In genomic region chr1:186474385-186474784, GRCm38 (mm10) we compare ENCODE assay signal across 15 mouse cellular contexts.
"Had no signal": no experiment of that assay in that cellular context is flagged by ENCODE, and none has a peak within 500 bp of the region (broad histone marks: within the 10 kb centered on the region; RNA-seq: fewer than 3 reads in every experiment).

No protein-coding gene starts in this region.

- DNase-seq: kidney, adult 2 months; kidney, postnatal 25 days; layer of hippocampus, postnatal 36 days; liver; liver, embryonic 13.5 days; liver, postnatal 0 days; lung, postnatal 14 days; thymus, postnatal 4 days had no signal

- H3K27me3 ChIP-seq: kidney, embryonic 15.5 days; limb, embryonic 12.5 days; liver, embryonic 13.5 days; lung, embryonic 15.5 days; megakaryocyte, embryonic 14.5 days; neural tube, embryonic 15.5 days had no signal

- ATAC-seq: liver, postnatal 0 days had no signal

- H3K4me1 ChIP-seq: liver, embryonic 13.5 days; megakaryocyte, embryonic 14.5 days had no signal

- H3K4me2 ChIP-seq: kidney, embryonic 15.5 days; limb, embryonic 12.5 days; liver, embryonic 13.5 days; lung, embryonic 15.5 days; neural tube, embryonic 15.5 days had no signal

- H3K4me3 ChIP-seq: kidney, embryonic 15.5 days; limb, embryonic 12.5 days; liver, embryonic 13.5 days; lung, embryonic 15.5 days; megakaryocyte, embryonic 14.5 days; neural tube, embryonic 15.5 days had no signal

- H3K9ac ChIP-seq: kidney, embryonic 15.5 days; limb, embryonic 12.5 days; liver, embryonic 13.5 days; liver, postnatal 0 days; lung, embryonic 15.5 days; neural tube, embryonic 15.5 days had no signal

- H3K27ac ChIP-seq: kidney, embryonic 15.5 days; limb, embryonic 12.5 days; liver, embryonic 13.5 days; lung, embryonic 15.5 days; macrophage; stomach, postnatal 0 days had no signal

- H3K36me3 ChIP-seq: kidney, embryonic 15.5 days; limb, embryonic 12.5 days; liver, embryonic 13.5 days; lung, embryonic 15.5 days; neural tube, embryonic 15.5 days had no signal

- H3K9me3 ChIP-seq: kidney, embryonic 15.5 days; limb, embryonic 12.5 days; liver, embryonic 13.5 days; lung, embryonic 15.5 days; neural tube, embryonic 15.5 days had no signal
